Mouse (Mus musculus): ENCODE measurements at regions not wholly inside any gene's neighbourhood (a gene's known extent, or its start where the extent isn't known, plus 50 kb on each side); places are given as distances from the start of the nearest gene placed in this dataset.

DNA sequence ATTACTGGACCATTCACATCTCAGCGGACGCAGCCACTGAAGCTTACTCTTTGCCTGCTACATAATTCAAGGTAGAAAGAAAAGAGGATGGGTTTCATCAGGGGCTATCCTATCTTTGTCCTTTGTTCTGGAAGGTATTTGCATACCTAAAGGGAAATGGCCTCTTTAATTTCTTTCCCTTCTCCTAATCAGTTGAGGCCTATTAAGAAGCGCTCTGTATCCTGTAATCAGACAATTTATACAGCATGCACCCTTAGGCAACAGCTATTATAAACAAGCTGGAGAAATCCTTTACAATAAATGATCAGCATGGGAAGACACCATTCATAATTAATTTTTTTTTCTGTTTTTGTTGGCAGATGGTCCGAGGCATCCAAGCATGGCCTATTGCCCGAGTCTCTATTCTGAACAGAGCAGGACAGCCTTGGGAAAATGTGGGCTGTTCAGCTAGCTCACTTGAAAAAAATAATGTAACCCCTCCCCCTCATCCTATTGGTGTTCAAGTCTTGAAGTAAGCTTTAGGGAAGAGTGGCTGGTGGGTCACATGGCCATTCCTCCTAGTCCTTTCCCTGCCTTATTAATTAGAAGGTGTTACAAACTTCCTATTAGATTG lies 158.6 kb upstream of the Sall1 start:
- TF ChIP-seq POLR2A (IDR thresholded peaks at IDR 0.05; ENCODE audit: low read depth, low read length) (no peak), CTCF (IDR thresholded peaks at IDR 0.05; ENCODE audit: extremely low read depth, insufficient read length, insufficient replicate concordance, low read depth, low read length) (no peak)
- Histone ChIP-seq H3K36me3 (ENCODE audit: control insufficient read depth, insufficient read depth, low read length) (no peaks in the 10 kb centered on the region), H3K4me3 (ENCODE audit: low read depth, low read length) (no peak overlapping the region), H3K4me1 (ENCODE audit: control insufficient read depth, insufficient read depth, insufficient read length, low read length) (no peaks in the 10 kb centered on the region), H3K27me3 (ENCODE audit: control insufficient read depth, insufficient read depth, low read length) (no peaks in the 10 kb centered on the region), H3K27ac (ENCODE audit: insufficient read depth, low read depth, low read length) (no peak overlapping the region)
- WGBS, result 79% methylated on average over 5 of the region's 5 CpGs

- Histone ChIP-seq H3K27ac (ENCODE audit: insufficient read depth, low read depth, low read length) (no peak overlapping the region), H3K36me3 (ENCODE audit: control insufficient read depth, insufficient read depth, low read length) (no peaks in the 10 kb centered on the region), H3K4me1 (ENCODE audit: control insufficient read depth, insufficient read depth, insufficient read length, low read length) (no peaks in the 10 kb centered on the region), H3K27me3 (ENCODE audit: control insufficient read depth, insufficient read depth, low read length) (no peaks in the 10 kb centered on the region), H3K4me3 (ENCODE audit: low read depth, low read length) (no peak overlapping the region)
- 73% methylated on average over 2 of the region's 2 CpGs for WGBS
- TF ChIP-seq POLR2A (IDR thresholded peaks at IDR 0.05; ENCODE audit: low read depth, low read length), result no peak
- no peak for TF ChIP-seq CTCF (IDR thresholded peaks at IDR 0.05; ENCODE audit: extremely low read depth, insufficient read length, insufficient replicate concordance, low read depth, low read length)
These were observed 156.3 kb upstream of the Sall1 start for GRCm38 (mm10) chr8:89200301-89200700.

- Histone ChIP-seq H3K27me3 (ENCODE audit: control insufficient read depth, insufficient read depth, low read length) (no peaks in the 10 kb centered on the region), H3K36me3 (ENCODE audit: control insufficient read depth, insufficient read depth, low read length) (no peaks in the 10 kb centered on the region), H3K27ac (ENCODE audit: insufficient read depth, low read depth, low read length) (no peak overlapping the region), H3K4me1 (ENCODE audit: control insufficient read depth, insufficient read depth, insufficient read length, low read length) (no peaks in the 10 kb centered on the region), H3K4me3 (ENCODE audit: low read depth, low read length) (no peak overlapping the region)
- 45% methylated on average over 17 of the region's 17 CpGs for WGBS
- no peak for TF ChIP-seq POLR2A (IDR thresholded peaks at IDR 0.05; ENCODE audit: low read depth, low read length)
- no peak for TF ChIP-seq CTCF (IDR thresholded peaks at IDR 0.05; ENCODE audit: extremely low read depth, insufficient read length, insufficient replicate concordance, low read depth, low read length)
These were observed 141.4 kb upstream of the Sall1 start for GRCm38 (mm10) chr8:89185314-89185713.

DNA sequence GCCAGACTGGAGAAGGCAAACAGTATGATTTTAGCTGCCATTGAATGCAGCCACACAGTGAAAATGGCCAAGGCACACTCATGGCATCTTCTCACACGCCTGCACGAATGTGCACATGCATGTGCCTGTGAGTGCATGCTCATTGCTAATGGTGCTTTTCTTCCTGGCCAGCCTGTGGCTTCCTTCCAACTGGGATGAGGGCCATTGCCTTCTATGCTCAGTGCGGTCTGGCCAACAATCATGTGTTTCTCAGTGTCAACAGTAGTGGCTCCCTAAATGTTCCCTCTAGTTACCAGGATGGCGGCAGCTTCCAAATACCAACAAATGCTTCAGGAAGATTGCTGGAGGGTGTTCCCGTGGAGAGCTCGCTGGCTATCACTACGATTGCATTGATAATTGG lies 131.7 kb upstream of the Sall1 start:
- Histone ChIP-seq H3K27me3 (ENCODE audit: control insufficient read depth, insufficient read depth, low read length) (no peaks in the 10 kb centered on the region), H3K4me3 (ENCODE audit: low read depth, low read length) (no peak overlapping the region), H3K27ac (ENCODE audit: insufficient read depth, low read depth, low read length) (no peak overlapping the region), H3K36me3 (ENCODE audit: control insufficient read depth, insufficient read depth, low read length) (no peaks in the 10 kb centered on the region), H3K4me1 (ENCODE audit: control insufficient read depth, insufficient read depth, insufficient read length, low read length) (no peaks in the 10 kb centered on the region)
- TF ChIP-seq CTCF (IDR thresholded peaks at IDR 0.05; ENCODE audit: extremely low read depth, insufficient read length, insufficient replicate concordance, low read depth, low read length) (no peak), POLR2A (IDR thresholded peaks at IDR 0.05; ENCODE audit: low read depth, low read length) (no peak)
- WGBS, result 69% methylated on average over 7 of the region's 7 CpGs

- no peak overlapping the region for H3K4me3 ChIP-seq (ENCODE audit: low read depth, low read length)
- TF ChIP-seq POLR2A (IDR thresholded peaks at IDR 0.05; ENCODE audit: low read depth, low read length), result no peak
- no peak for TF ChIP-seq CTCF (IDR thresholded peaks at IDR 0.05; ENCODE audit: extremely low read depth, insufficient read length, insufficient replicate concordance, low read depth, low read length)
- H3K27ac ChIP-seq (ENCODE audit: insufficient read depth, low read depth, low read length), result no peak overlapping the region
- H3K4me1 ChIP-seq (ENCODE audit: control insufficient read depth, insufficient read depth, insufficient read length, low read length), result no peaks in the 10 kb centered on the region
- WGBS, result 75% methylated on average over 5 of the region's 5 CpGs
- H3K27me3 ChIP-seq (ENCODE audit: control insufficient read depth, insufficient read depth, low read length), result no peaks in the 10 kb centered on the region
- H3K36me3 ChIP-seq (ENCODE audit: control insufficient read depth, insufficient read depth, low read length), result no peaks in the 10 kb centered on the region
These were observed 127.6 kb upstream of the Sall1 start for GRCm38 (mm10) chr8:89171561-89171960.

DNA sequence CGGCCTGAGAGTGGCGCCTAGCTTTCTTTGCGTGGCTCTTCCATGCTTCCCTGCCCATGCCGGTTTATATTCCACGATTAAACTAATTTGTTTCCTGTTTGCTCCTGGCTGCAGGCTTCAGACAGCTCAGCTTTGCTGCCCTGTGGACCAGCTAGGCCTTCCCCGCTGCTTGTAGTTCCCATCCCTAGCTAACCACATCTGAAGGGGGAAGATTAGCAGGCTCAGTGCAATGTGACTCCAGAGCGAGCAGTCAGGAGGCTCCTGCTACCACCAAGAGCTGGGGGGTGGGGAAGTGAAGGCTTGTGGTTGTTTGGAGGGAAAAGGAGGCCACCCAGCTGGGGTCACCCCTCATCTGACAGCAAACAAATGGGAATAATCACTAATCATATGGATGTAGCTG lies 125.5 kb upstream of the Sall1 start:
- Histone ChIP-seq H3K4me3 (ENCODE audit: low read depth, low read length) (no peak overlapping the region), H3K36me3 (ENCODE audit: control insufficient read depth, insufficient read depth, low read length) (no peaks in the 10 kb centered on the region), H3K4me1 (ENCODE audit: control insufficient read depth, insufficient read depth, insufficient read length, low read length) (no peaks in the 10 kb centered on the region), H3K27ac (ENCODE audit: insufficient read depth, low read depth, low read length) (no peak overlapping the region), H3K27me3 (ENCODE audit: control insufficient read depth, insufficient read depth, low read length) (no peaks in the 10 kb centered on the region)
- 67% methylated on average over 7 of the region's 7 CpGs for WGBS
- TF ChIP-seq POLR2A (IDR thresholded peaks at IDR 0.05; ENCODE audit: low read depth, low read length) (no peak), CTCF (IDR thresholded peaks at IDR 0.05; ENCODE audit: extremely low read depth, insufficient read length, insufficient replicate concordance, low read depth, low read length) (no peak)

- no peak for TF ChIP-seq POLR2A (IDR thresholded peaks at IDR 0.05; ENCODE audit: low read depth, low read length)
- no peak for TF ChIP-seq CTCF (IDR thresholded peaks at IDR 0.05; ENCODE audit: extremely low read depth, insufficient read length, insufficient replicate concordance, low read depth, low read length)
- 73% methylated on average over 4 of the region's 4 CpGs for WGBS
- H3K27ac ChIP-seq (ENCODE audit: insufficient read depth, low read depth, low read length), result no peak overlapping the region
These were observed 123.1 kb upstream of the Sall1 start for GRCm38 (mm10) chr8:89167026-89167425.

More at GRCm38 (mm10) chr8:89167026-89167425, 123.1 kb upstream of the Sall1 start:
- no peaks in the 10 kb centered on the region for H3K36me3 ChIP-seq (ENCODE audit: control insufficient read depth, insufficient read depth, low read length)
- no peaks in the 10 kb centered on the region for H3K27me3 ChIP-seq (ENCODE audit: control insufficient read depth, insufficient read depth, low read length)
- H3K4me3 ChIP-seq (ENCODE audit: low read depth, low read length), result no peak overlapping the region
- H3K4me1 ChIP-seq (ENCODE audit: control insufficient read depth, insufficient read depth, insufficient read length, low read length), result no peaks in the 10 kb centered on the region

Data from small intestine, adult 2 months (tissue).